Mouse (Mus musculus) heart, embryonic 12.5 days (tissue): Measurements from ENCODE around the gene Cog2. TPM values are rescaled to one million over a fixed set of nuclear protein-coding genes. Genes with fewer than 3 reads are reported as not detected.

Source experiments
- polyA plus RNA-seq: library from polyadenylated mRNA; unstranded; fragments of >200 nt; fragmentation: Nextera tagmentation; extraction: Ambion mirVana; gene quantifications from 2 replicates; pipeline ENCODE4 v1.2.1, GENCODE M21; 2016

Gene Cog2
- polyA plus RNA-seq, 1 experiment from 2014 or later: 27.0 TPM

Other genes starting within 250 kb of the Cog2 start
- 2.5 and 2.6 TPM in 2 replicates for gene Pgbd5, start 81.1 kb upstream of the Cog2 start, polyA plus RNA-seq
- gene Agt, start 48.9 kb downstream of the Cog2 start, polyA plus RNA-seq: 0.43 and 0.71 TPM in 2 replicates
- 0.08 and 0.34 TPM in 2 replicates for gene Capn9, start 55.3 kb downstream of the Cog2 start, polyA plus RNA-seq
- 49.1 and 52.5 TPM in 2 replicates for gene 2310022B05Rik, start 142.6 kb downstream of the Cog2 start, polyA plus RNA-seq
- gene Ttc13, start 201.2 kb downstream of the Cog2 start, polyA plus RNA-seq: 42.8 and 43.3 TPM in 2 replicates
- 20.2 and 21.3 TPM in 2 replicates for gene Arv1, start 201.4 kb downstream of the Cog2 start, polyA plus RNA-seq
- 2.6 and 2.8 TPM in 2 replicates for gene Fam89a, start 231.1 kb downstream of the Cog2 start, polyA plus RNA-seq